Mouse (Mus musculus) liver, embryonic 14.5 days (tissue): ENCODE data around the gene Minos1. TPM values are rescaled to one million over a fixed set of nuclear protein-coding genes. Genes with fewer than 3 reads are reported as not detected.
A peak's percentile ranks its signal among the peaks of the same experiment; 100 is the strongest.

Source experiments
- ATAC-seq: fragments of 200-750 bp; cut with Nextera tagmentation; 2 replicates; pipeline ENCODE4 v1.8.0; 2017; ENCODE audit warnings: moderate number of reproducible peaks, mild to moderate bottlenecking, moderate library complexity; ENCODE audit not compliant: insufficient read depth
- DNase-seq, 3 experiments: peaks; one replicate each; pipeline ENCODE4 v3.0.0-alpha.2; 2012 to 2013; ENCODE audit warnings: low read depth in 3 of 3, low spot score in 3 of 3
- H3K27ac ChIP-seq: fragments of 300-500 bp; sonication (generic); 2 replicates; pipeline ENCODE4 v1.5.1; 2014; ENCODE audit warnings: moderate library complexity, mild to moderate bottlenecking, control low read depth, inconsistent platforms
- H3K27me3 ChIP-seq: fragments of 300-500 bp; sonication (generic); 2 replicates; pipeline ENCODE4 v1.6.1; 2014; ENCODE audit warnings: mild to moderate bottlenecking, low read length, moderate library complexity; ENCODE audit not compliant: control insufficient read depth, insufficient read depth
- H3K36me3 ChIP-seq: fragments of 300-500 bp; sonication (generic); replicated peaks from 2 replicates; pipeline ENCODE4 v1.6.1; 2014; ENCODE audit warnings: low read depth; ENCODE audit not compliant: control insufficient read depth, insufficient read depth
- H3K4me1 ChIP-seq, 2 experiments: fragments of 200-500 bp in 1 of 2; fragments of 300-500 bp in 1 of 2; sonication (generic) in 1 of 2; replicated peaks; 2 replicates each; pipeline ENCODE4 v1.6.1; 2012 to 2014; ENCODE audit warnings: antibody characterized with exemption in 1 of 2, inconsistent platforms in 1 of 2, low read length in 1 of 2; ENCODE audit not compliant: control insufficient read depth in 2 of 2, insufficient read depth in 2 of 2
- H3K4me2 ChIP-seq: fragments of 300-500 bp; sonication (generic); 2 replicates; pipeline ENCODE4 v1.6.1; 2014; ENCODE audit warnings: low read depth, mild to moderate bottlenecking, control low read depth, moderate library complexity
- H3K4me3 ChIP-seq, 2 experiments: fragments of 200-500 bp in 1 of 2; fragments of 300-500 bp in 1 of 2; sonication (generic) in 1 of 2; 2 replicates each; pipeline ENCODE4 v1.5.1; 2012 to 2014; ENCODE audit warnings: low read depth in 2 of 2, low read length in 2 of 2, mild to moderate bottlenecking in 2 of 2, control low read depth in 1 of 2, inconsistent platforms in 1 of 2, moderate library complexity in 1 of 2; ENCODE audit not compliant: insufficient read depth in 1 of 2
- H3K9ac ChIP-seq: fragments of 300-500 bp; sonication (generic); replicated peaks from 2 replicates; pipeline ENCODE4 v1.6.1; 2014; ENCODE audit warnings: mild to moderate bottlenecking, control low read depth, moderate library complexity
- H3K9me3 ChIP-seq: fragments of 300-500 bp; sonication (generic); 2 replicates; pipeline ENCODE4 v1.6.1; 2016; ENCODE audit warnings: low read length, mixed read lengths; ENCODE audit not compliant: control insufficient read depth
- CTCF ChIP-seq: IDR thresholded peaks from 2 replicates; pipeline ENCODE4 v1.5.1; 2016; ENCODE audit warnings: antibody characterized with exemption, low read depth, control low read depth
- EP300 ChIP-seq: IDR thresholded peaks from 2 replicates; pipeline ENCODE4 v1.6.1; 2016; ENCODE audit warnings: antibody characterized with exemption, low read depth
- WGBS: fragments of 180-500 bp; shearing (Covaris S2); extraction: QIAGEN DNeasy Blood & Tissue Kit; methylation state at CpG from one replicate; pipeline ENCODE4 v1.1.7; 2014; ENCODE audit not compliant: insufficient replicate concordance; 5-methylcytosine and 5-hydroxymethylcytosine counted together
- polyA plus RNA-seq, 2 experiments: library from polyadenylated mRNA; depleted of rRNA in 1 of 2; stranded (reverse) in 1 of 2; unstranded in 1 of 2; fragments of >200 nt; fragmentation: Nextera tagmentation in 1 of 2; extraction: Ambion mirVana in 1 of 2; gene quantifications; 2 replicates each; pipeline versions ENCODE4 v1.2.1 to v1.2.3; 2012 to 2014

The Minos1 gene
- polyA plus RNA-seq (2012; rRNA removed) = 29.1 and 94.0 TPM in 2 replicates
- polyA plus RNA-seq (2014; fragmentation: Nextera tagmentation; extraction: Ambion mirVana) = 391 and 424 TPM in 2 replicates

GRCm38 (mm10) chr4:139130701-139131549 is at the start of gene Minos1:
Gene Minos1, minus strand, starts transcription at chr4:139131113.
- peaks cover 18 to 23% of the 10 kb centered on the region in 2 experiments for H3K4me1 ChIP-seq
- peak; percentile 95 for ATAC-seq
- peak within 1 kb of the TSS; percentile 73 to 83 for H3K4me3 ChIP-seq
- under 1% methylated on average over 63 of the region's 63 CpGs for WGBS
- H3K9me3 ChIP-seq = no peaks in the 10 kb centered on the region; the same call in 1 of the 2 replicates
- peak within 1 kb of the TSS; percentile 78 for H3K9ac ChIP-seq
- no peak for TF ChIP-seq CTCF
- TF ChIP-seq EP300 = peak; percentile 93
- H3K27me3 ChIP-seq = no peaks in the 10 kb centered on the region
- H3K4me2 ChIP-seq = peak within 1 kb of the TSS; percentile 93
- H3K27ac ChIP-seq = peak within 1 kb of the TSS; percentile 30
- DNase-seq = peak; percentile 97 to 98 (median 98)
- H3K36me3 ChIP-seq = no peaks in the 10 kb centered on the region

- DNase-seq = peak in 2 of 3 experiments; percentile 55 to 72
- WGBS = 32% methylated on average over 17 of the region's 17 CpGs
These were observed 49.1 kb upstream of the Minos1 start for GRCm38 (mm10) chr4:139179731-139180625.

GRCm38 (mm10) chr4:139179218-139179617 is 48.3 kb upstream of the Minos1 start:
- ATAC-seq (no peak), DNase-seq (no peak)
- WGBS = 63% methylated on average over 2 of the region's 2 CpGs
- Histone ChIP-seq H3K27me3 (no peaks in the 10 kb centered on the region), H3K4me1 (peaks cover 6 to 12% of the 10 kb centered on the region in 2 experiments), H3K4me2 (no peak overlapping the region), H3K4me3 (no peak overlapping the region), H3K36me3 (no peaks in the 10 kb centered on the region), H3K9ac (no peak overlapping the region), H3K9me3 (no peaks in the 10 kb centered on the region; the same call in 1 of the 2 replicates), H3K27ac (no peak overlapping the region)
- TF ChIP-seq EP300 (no peak), CTCF (peak; percentile 37; the same call in 1 of the 2 replicates)

More at GRCm38 (mm10) chr4:139179731-139180625, 49.1 kb upstream of the Minos1 start:
- Histone ChIP-seq H3K9ac (no peak overlapping the region), H3K4me1 (peaks cover 6 to 12% of the 10 kb centered on the region in 2 experiments), H3K4me3 (no peak overlapping the region), H3K27me3 (no peaks in the 10 kb centered on the region), H3K9me3 (no peaks in the 10 kb centered on the region; the same call in 1 of the 2 replicates), H3K27ac (no peak overlapping the region), H3K36me3 (no peaks in the 10 kb centered on the region), H3K4me2 (peak overlapping the region; percentile 20; the same call in 1 of the 2 replicates)
- ATAC-seq = peak; percentile 91
- TF ChIP-seq EP300 (peak; percentile 44; the same call in 1 of the 2 replicates), CTCF (no peak)

- 87% methylated on average over 11 of the region's 11 CpGs for WGBS
- Histone ChIP-seq H3K9me3 (no peaks in the 10 kb centered on the region; the same call in 1 of the 2 replicates), H3K9ac (no peak overlapping the region), H3K27ac (no peak overlapping the region), H3K27me3 (no peaks in the 10 kb centered on the region), H3K36me3 (no peaks in the 10 kb centered on the region), H3K4me2 (no peak overlapping the region), H3K4me1 (peaks cover 6 to 12% of the 10 kb centered on the region in 2 experiments), H3K4me3 (no peak overlapping the region)
- TF ChIP-seq CTCF (no peak), EP300 (no peak)
- ATAC-seq (no peak), DNase-seq (no peak)
These were observed 47.5 kb upstream of the Minos1 start for GRCm38 (mm10) chr4:139178377-139178776.
